Mouse (Mus musculus): ENCODE measurements around the gene Elf2. TPM values are rescaled to one million over a fixed set of nuclear protein-coding genes. Genes with fewer than 3 reads are reported as not detected.

Gene Elf2
- polyA plus RNA-seq, 2 experiments: 14.7 to 20.7 TPM

GRCm38 (mm10) chr3:51231499-51231898 lies 109.0 kb downstream of the Elf2 start:
- ATAC-seq (ENCODE audit: insufficient read depth) (peak; percentile 14; the same call in 1 of the 2 replicates), DNase-seq (ENCODE audit: low read depth in 3 of 3, low spot score in 3 of 3) (peak in 1 of 3 experiments; percentile 48)
- H3K9ac ChIP-seq (replicated peaks): peak overlapping the region; percentile 77
- no peaks in the 10 kb centered on the region for H3K27me3 ChIP-seq (ENCODE audit: control insufficient read depth, insufficient read depth, low read length)
- H3K36me3 ChIP-seq (replicated peaks; ENCODE audit: control insufficient read depth, insufficient read depth, low read depth): peaks cover 21% of the 10 kb centered on the region
- H3K9me3 ChIP-seq (ENCODE audit: control insufficient read depth, low read length): no peaks in the 10 kb centered on the region
- H3K27ac ChIP-seq: peak overlapping the region; percentile 99
- H3K4me2 ChIP-seq (ENCODE audit: low read depth): peak overlapping the region; percentile 98
- TF ChIP-seq EP300 (IDR thresholded peaks at IDR 0.05; ENCODE audit: low read depth) (no peak), CTCF (IDR thresholded peaks at IDR 0.05; ENCODE audit: low read depth) (no peak)
- H3K4me3 ChIP-seq (ENCODE audit: insufficient read depth in 1 of 2, low read depth in 2 of 2, low read length in 2 of 2): peak overlapping the region; percentile 33 to 40; a peak in 3 of 4 replicates
- 28% methylated on average over 3 of the region's 3 CpGs for WGBS (ENCODE audit: insufficient replicate concordance)
- H3K4me1 ChIP-seq (replicated peaks; ENCODE audit: control insufficient read depth in 2 of 2, insufficient read depth in 2 of 2, low read length in 1 of 2): peaks cover 67 to 76% of the 10 kb centered on the region in 2 experiments

- Histone ChIP-seq H3K4me1 (replicated peaks; ENCODE audit: control insufficient read depth in 2 of 2, insufficient read depth in 2 of 2, low read length in 1 of 2) (peaks cover 70 to 79% of the 10 kb centered on the region in 2 experiments), H3K27ac (peak overlapping the region; percentile 99), H3K36me3 (replicated peaks; ENCODE audit: control insufficient read depth, insufficient read depth, low read depth) (peaks cover 25% of the 10 kb centered on the region), H3K9ac (replicated peaks) (peak overlapping the region; percentile 77), H3K4me2 (ENCODE audit: low read depth) (peak overlapping the region; percentile 98), H3K9me3 (ENCODE audit: control insufficient read depth, low read length) (no peaks in the 10 kb centered on the region), H3K4me3 (ENCODE audit: insufficient read depth in 1 of 2, low read depth in 2 of 2, low read length in 2 of 2) (peak overlapping the region; percentile 33 to 40), H3K27me3 (ENCODE audit: control insufficient read depth, insufficient read depth, low read length) (no peaks in the 10 kb centered on the region)
- TF ChIP-seq EP300 (IDR thresholded peaks at IDR 0.05; ENCODE audit: low read depth) (no peak), CTCF (IDR thresholded peaks at IDR 0.05; ENCODE audit: low read depth) (no peak)
- no peak; the same call in 1 of the 2 replicates for ATAC-seq (ENCODE audit: insufficient read depth)
- WGBS (ENCODE audit: insufficient replicate concordance): 12% methylated on average over 5 of the region's 5 CpGs
- no peak for DNase-seq (ENCODE audit: low read depth in 3 of 3, low spot score in 3 of 3)
These were observed 109.6 kb downstream of the Elf2 start for GRCm38 (mm10) chr3:51230886-51231285.

- H3K9ac ChIP-seq (replicated peaks): peak overlapping the region; percentile 77
These were observed 110.2 kb downstream of the Elf2 start for GRCm38 (mm10) chr3:51230146-51230835.

GRCm38 (mm10) chr3:51229226-51229625 lies 111.2 kb downstream of the Elf2 start:
- WGBS (ENCODE audit: insufficient replicate concordance): 48% methylated on average over 3 of the region's 3 CpGs
- Histone ChIP-seq H3K27ac (peak overlapping the region; percentile 99), H3K4me3 (ENCODE audit: insufficient read depth in 1 of 2, low read depth in 2 of 2, low read length in 2 of 2) (peak overlapping the region; percentile 14 to 26; a peak in 2 of 4 replicates), H3K4me1 (replicated peaks; ENCODE audit: control insufficient read depth in 2 of 2, insufficient read depth in 2 of 2, low read length in 1 of 2) (peaks cover 69 to 73% of the 10 kb centered on the region in 2 experiments), H3K36me3 (replicated peaks; ENCODE audit: control insufficient read depth, insufficient read depth, low read depth) (peaks cover 21% of the 10 kb centered on the region), H3K27me3 (ENCODE audit: control insufficient read depth, insufficient read depth, low read length) (no peaks in the 10 kb centered on the region), H3K9me3 (ENCODE audit: control insufficient read depth, low read length) (no peaks in the 10 kb centered on the region), H3K4me2 (ENCODE audit: low read depth) (peak overlapping the region; percentile 98), H3K9ac (replicated peaks) (peak overlapping the region; percentile 58)
- no peak for DNase-seq (ENCODE audit: low read depth in 3 of 3, low spot score in 3 of 3)
- no peak for ATAC-seq (ENCODE audit: insufficient read depth)
- no peak for TF ChIP-seq EP300 (IDR thresholded peaks at IDR 0.05; ENCODE audit: low read depth)
- TF ChIP-seq CTCF (IDR thresholded peaks at IDR 0.05; ENCODE audit: low read depth): no peak

More at GRCm38 (mm10) chr3:51230146-51230835, 110.2 kb downstream of the Elf2 start:
- TF ChIP-seq EP300 (IDR thresholded peaks at IDR 0.05; ENCODE audit: low read depth) (peak; percentile 97), CTCF (IDR thresholded peaks at IDR 0.05; ENCODE audit: low read depth) (no peak)
- ATAC-seq (ENCODE audit: insufficient read depth) (peak; percentile 91), DNase-seq (ENCODE audit: low read depth in 3 of 3, low spot score in 3 of 3) (peak; percentile 93 to 97 (median 95))
- H3K9me3 ChIP-seq (ENCODE audit: control insufficient read depth, low read length): no peaks in the 10 kb centered on the region
- H3K4me2 ChIP-seq (ENCODE audit: low read depth): peak overlapping the region; percentile 98
- H3K36me3 ChIP-seq (replicated peaks; ENCODE audit: control insufficient read depth, insufficient read depth, low read depth): peaks cover 22% of the 10 kb centered on the region
- peaks cover 70 to 79% of the 10 kb centered on the region in 2 experiments for H3K4me1 ChIP-seq (replicated peaks; ENCODE audit: control insufficient read depth in 2 of 2, insufficient read depth in 2 of 2, low read length in 1 of 2)
- no peaks in the 10 kb centered on the region for H3K27me3 ChIP-seq (ENCODE audit: control insufficient read depth, insufficient read depth, low read length)
- WGBS (ENCODE audit: insufficient replicate concordance): 9% methylated on average over 6 of the region's 6 CpGs
- peak overlapping the region; percentile 99 for H3K27ac ChIP-seq
- peak overlapping the region; percentile 28 to 40 for H3K4me3 ChIP-seq (ENCODE audit: insufficient read depth in 1 of 2, low read depth in 2 of 2, low read length in 2 of 2)

- WGBS (ENCODE audit: insufficient replicate concordance): 74% methylated on average over 9 of the region's 9 CpGs
- H3K9ac ChIP-seq (replicated peaks): peak overlapping the region; percentile 10; the same call in 1 of the 2 replicates
- ATAC-seq (ENCODE audit: insufficient read depth): no peak
These were observed 111.7 kb downstream of the Elf2 start for GRCm38 (mm10) chr3:51228821-51229205.

More at GRCm38 (mm10) chr3:51228821-51229205, 111.7 kb downstream of the Elf2 start:
- peaks cover 67 to 69% of the 10 kb centered on the region in 2 experiments for H3K4me1 ChIP-seq (replicated peaks; ENCODE audit: control insufficient read depth in 2 of 2, insufficient read depth in 2 of 2, low read length in 1 of 2)
- TF ChIP-seq CTCF (IDR thresholded peaks at IDR 0.05; ENCODE audit: low read depth) (no peak), EP300 (IDR thresholded peaks at IDR 0.05; ENCODE audit: low read depth) (no peak)
- peak overlapping the region; percentile 99 for H3K27ac ChIP-seq
- H3K4me3 ChIP-seq (ENCODE audit: insufficient read depth in 1 of 2, low read depth in 2 of 2, low read length in 2 of 2): peak overlapping the region; percentile 10 to 34; a peak in 2 of 4 replicates
- no peak for DNase-seq (ENCODE audit: low read depth in 3 of 3, low spot score in 3 of 3)
- no peaks in the 10 kb centered on the region for H3K9me3 ChIP-seq (ENCODE audit: control insufficient read depth, low read length)
- H3K27me3 ChIP-seq (ENCODE audit: control insufficient read depth, insufficient read depth, low read length): no peaks in the 10 kb centered on the region
- peak overlapping the region; percentile 98 for H3K4me2 ChIP-seq (ENCODE audit: low read depth)
- H3K36me3 ChIP-seq (replicated peaks; ENCODE audit: control insufficient read depth, insufficient read depth, low read depth): peaks cover 19% of the 10 kb centered on the region
